Mouse (Mus musculus) left cerebral cortex, postnatal 10 days (tissue): Measurements from ENCODE around the gene Gm26938. TPM values are rescaled to one million over a fixed set of nuclear protein-coding genes. Genes with fewer than 3 reads are reported as not detected.
A peak's percentile ranks its signal among the peaks of the same experiment; 100 is the strongest.

ENCODE experiments used
- microRNA-seq: library from miRNA; unstranded; fragments of <30 nt; microRNA quantifications from one replicate; pipeline ENCODE4 v1.2.0, GENCODE M21; 2022
- total RNA-seq, 2 experiments: library from RNA; stranded (reverse); gene quantifications; 2 replicates each; pipeline ENCODE4 v1.2.3; 2021

Gene Gm26938
- total RNA-seq, 2 experiments from 2014 or later = not detected

Small RNA genes lying within 50 kb of the gene (microRNA-seq; reads per million reads assigned to microRNA genes)
- gene Mir7037 = 3.4 reads per million, percentile 7 among the genes with 10 or more reads in this experiment

Other genes with a start within 250 kb of the Gm26938 start
- 1 to 10 TPM; 4.3 to 4.6 TPM for gene Micall2, start 90.1 kb downstream of the Gm26938 start, total RNA-seq
- gene Ints1, start 50.7 kb downstream of the Gm26938 start, total RNA-seq = 100 to 1,000 TPM in 1 of 2 experiments, 10 to 100 TPM in 1; 93.4 to 106 TPM
- gene Mafk, start 34.9 kb downstream of the Gm26938 start, total RNA-seq = 1 to 10 TPM; 7.0 to 7.8 TPM
- gene Tmem184a, start 6.5 kb downstream of the Gm26938 start, total RNA-seq = under 1 TPM in 1 of 2 experiments, not detected in 1; 0.43 TPM
- gene Psmg3, start 478 bp upstream of the Gm26938 start, total RNA-seq = 10 to 100 TPM; 18.3 to 18.4 TPM
- gene Elfn1, start 81.5 kb upstream of the Gm26938 start, total RNA-seq = 10 to 100 TPM; 40.4 to 48.8 TPM